Mouse (Mus musculus) myocyte (in vitro differentiated cells): ENCODE measurements around the gene Cux1. TPM values are rescaled to one million over a fixed set of nuclear protein-coding genes. Genes with fewer than 3 reads are reported as not detected.
A peak's percentile ranks its signal among the peaks of the same experiment; 100 is the strongest.

Experiments
- H3K27me3 ChIP-seq: one replicate; pipeline ENCODE4 v1.6.1; 2011; ENCODE audit not compliant: control insufficient read depth, insufficient read depth, insufficient read length
- H3K36me3 ChIP-seq: one replicate; pipeline ENCODE4 v1.6.1; 2011; ENCODE audit not compliant: control insufficient read depth, insufficient read depth
- H3K4me2 ChIP-seq: one replicate; pipeline ENCODE4 v1.6.1; 2011; ENCODE audit warnings: low read depth, control low read depth
- H3K4me3 ChIP-seq: one replicate; pipeline ENCODE4 v1.5.1; 2011; ENCODE audit warnings: mild to moderate bottlenecking, control low read depth, moderate library complexity
- H3K79me2 ChIP-seq: one replicate; pipeline ENCODE4 v1.6.1; 2011; ENCODE audit not compliant: control insufficient read depth, insufficient read depth
- H3ac ChIP-seq: one replicate; pipeline ENCODE4 v1.6.1; 2011; ENCODE audit not compliant: control insufficient read depth, insufficient read length
- CEBPB ChIP-seq: IDR thresholded peaks from 2 replicates; pipeline ENCODE4 v1.6.1; 2011; ENCODE audit warnings: mild to moderate bottlenecking, moderate library complexity; ENCODE audit not compliant: poor library complexity, insufficient read depth, severe bottlenecking
- E2F4 ChIP-seq: IDR thresholded peaks from one replicate; pipeline ENCODE4 v1.6.1; 2011; ENCODE audit warnings: mild to moderate bottlenecking, control low read depth, moderate library complexity; ENCODE audit not compliant: insufficient read depth
- MAX ChIP-seq: IDR thresholded peaks from one replicate; pipeline ENCODE4 v1.6.1; 2011; ENCODE audit warnings: low read depth, mild to moderate bottlenecking, control low read depth
- MYOD1 ChIP-seq, 3 experiments: IDR thresholded peaks; one replicate each; pipeline ENCODE4 v1.6.1; 2011; ENCODE audit warnings: control low read depth in 2 of 3, low read depth in 2 of 3, mild to moderate bottlenecking in 2 of 3, moderate library complexity in 1 of 3; ENCODE audit not compliant: insufficient read length in 2 of 3, control insufficient read depth in 1 of 3
- MYOG ChIP-seq, 3 experiments: IDR thresholded peaks; one replicate each; pipeline ENCODE4 v1.6.1; 2011; ENCODE audit warnings: control low read depth in 2 of 3, low read depth in 2 of 3, mild to moderate bottlenecking in 2 of 3; ENCODE audit not compliant: insufficient read length in 2 of 3, control insufficient read depth in 1 of 3, insufficient read depth in 1 of 3
- POLR2A ChIP-seq: IDR thresholded peaks from one replicate; pipeline ENCODE4 v1.6.1; 2011; ENCODE audit warnings: low read depth, mild to moderate bottlenecking, control low read depth, moderate library complexity; ENCODE audit not compliant: insufficient read length
- POLR2AphosphoS2 ChIP-seq: IDR thresholded peaks from one replicate; pipeline ENCODE4 v1.6.1; 2011; ENCODE audit warnings: low read depth, control low read depth; ENCODE audit not compliant: insufficient read length
- REST ChIP-seq: IDR thresholded peaks from one replicate; pipeline ENCODE4 v1.6.1; 2011; ENCODE audit warnings: mild to moderate bottlenecking, control low read depth, moderate library complexity; ENCODE audit not compliant: insufficient read depth, insufficient read length
- SRF ChIP-seq: IDR thresholded peaks from one replicate; pipeline ENCODE4 v1.6.1; 2011; ENCODE audit warnings: low read depth; ENCODE audit not compliant: control insufficient read depth, insufficient read length
- TCF12 ChIP-seq: IDR thresholded peaks from one replicate; pipeline ENCODE4 v1.6.1; 2011; ENCODE audit warnings: mild to moderate bottlenecking, control low read depth; ENCODE audit not compliant: poor library complexity, insufficient read depth, severe bottlenecking
- TCF3 ChIP-seq: IDR thresholded peaks from one replicate; pipeline ENCODE4 v1.6.1; 2011; ENCODE audit warnings: low read depth, control low read depth; ENCODE audit not compliant: insufficient read length
- USF1 ChIP-seq: IDR thresholded peaks from one replicate; pipeline ENCODE4 v1.6.1; 2011; ENCODE audit warnings: low read depth, mild to moderate bottlenecking, control low read depth, moderate library complexity
- polyA plus RNA-seq: library from polyadenylated mRNA; unstranded; fragments of >200 nt; fragmentation: generic; extraction: Trizol; gene quantifications from one replicate; pipeline ENCODE4 v1.2.1, GENCODE M21; 2012; ENCODE audit warnings: missing spikeins

The Cux1 gene
- polyA plus RNA-seq, 1 experiment: 50.7 TPM

GRCm38 (mm10) chr5:136582201-136582600 is 14.9 kb upstream of the Cux1 start:
- Histone ChIP-seq H3K4me2 (no peak overlapping the region), H3K36me3 (no peaks in the 10 kb centered on the region), H3K79me2 (no peaks in the 10 kb centered on the region), H3ac (no peak overlapping the region), H3K27me3 (no peaks in the 10 kb centered on the region), H3K4me3 (no peak overlapping the region)
- TF ChIP-seq MYOG (IDR thresholded peaks at IDR 0.05; ENCODE audit: control insufficient read depth in 1 of 3, insufficient read depth in 1 of 3, insufficient read length in 2 of 3, low read depth in 2 of 3) (no peak), TCF3 (no peak), CEBPB (no peak), E2F4 (no peak), USF1 (no peak)

DNA sequence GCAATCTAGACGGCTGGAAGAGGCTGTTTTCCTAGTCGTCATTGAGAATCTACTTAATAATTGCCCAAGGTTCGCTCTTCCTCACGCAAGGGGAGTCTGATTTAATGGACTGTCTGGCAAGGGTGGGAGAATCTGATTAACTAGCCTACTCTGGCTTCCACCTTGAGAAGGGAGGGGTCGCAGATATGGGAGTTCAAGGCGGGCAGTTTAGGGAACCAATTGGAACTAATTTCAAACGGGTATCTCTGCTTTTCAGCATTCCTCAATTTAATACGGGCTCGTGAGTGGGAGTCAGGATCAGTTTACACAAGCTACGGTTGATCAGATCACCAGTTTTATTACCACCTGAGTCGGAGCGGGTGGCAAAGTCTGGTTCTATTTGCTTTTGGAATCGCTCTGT is 14.3 kb upstream of the Cux1 start:
- Histone ChIP-seq H3K36me3 (no peaks in the 10 kb centered on the region), H3ac (no peak overlapping the region), H3K4me3 (no peak overlapping the region), H3K4me2 (no peak overlapping the region), H3K79me2 (no peaks in the 10 kb centered on the region), H3K27me3 (no peaks in the 10 kb centered on the region)
- TF ChIP-seq USF1 (no peak), POLR2A (no peak), MAX (no peak), TCF3 (no peak), MYOD1 (IDR thresholded peaks at IDR 0.05; ENCODE audit: control insufficient read depth in 1 of 3, insufficient read length in 2 of 3, low read depth in 2 of 3) (no peak)

- no peak overlapping the region for H3K4me3 ChIP-seq
- TF ChIP-seq POLR2AphosphoS2 (no peak), MAX (no peak), TCF12 (no peak), USF1 (no peak), SRF (no peak), CEBPB (no peak), MYOD1 (IDR thresholded peaks at IDR 0.05; ENCODE audit: control insufficient read depth in 1 of 3, insufficient read length in 2 of 3, low read depth in 2 of 3) (no peak), REST (no peak), POLR2A (no peak)
- no peaks in the 10 kb centered on the region for H3K27me3 ChIP-seq
- no peak overlapping the region for H3ac ChIP-seq
- no peak overlapping the region for H3K4me2 ChIP-seq
- H3K36me3 ChIP-seq: no peaks in the 10 kb centered on the region
- H3K79me2 ChIP-seq: no peaks in the 10 kb centered on the region
Measured at GRCm38 (mm10) chr5:136581166-136581565, 13.9 kb upstream of the Cux1 start.

- Histone ChIP-seq H3K4me3 (no peak overlapping the region), H3ac (no peak overlapping the region), H3K4me2 (peak overlapping the region; percentile 15), H3K36me3 (no peaks in the 10 kb centered on the region), H3K27me3 (no peaks in the 10 kb centered on the region), H3K79me2 (no peaks in the 10 kb centered on the region)
- no peak for TF ChIP-seq TCF12
- no peak for TF ChIP-seq POLR2A
- TF ChIP-seq REST: no peak
Measured at GRCm38 (mm10) chr5:136578201-136578600, 10.9 kb upstream of the Cux1 start.

DNA sequence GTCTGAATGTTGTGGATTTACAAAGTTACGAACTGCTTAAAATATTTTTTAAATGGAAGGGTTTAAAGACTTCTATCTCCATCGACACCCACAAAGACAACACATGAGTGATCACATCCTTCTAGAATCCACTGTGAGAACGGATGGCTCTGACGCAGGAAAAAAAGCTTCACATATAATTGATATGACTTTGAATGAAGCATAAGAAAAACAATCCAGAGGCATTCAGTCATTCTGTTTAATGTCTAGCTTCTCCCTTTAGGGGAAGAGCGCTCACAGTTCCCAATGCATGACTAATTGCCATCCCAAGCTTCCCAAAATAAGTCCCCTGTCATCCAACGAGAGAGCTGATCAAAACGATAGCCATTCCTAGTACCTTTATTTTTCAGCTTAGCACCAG is 2.9 kb upstream of the Cux1 start:
- Histone ChIP-seq H3K27me3 (no peaks in the 10 kb centered on the region), H3K36me3 (no peaks in the 10 kb centered on the region), H3K4me3 (no peak overlapping the region), H3K4me2 (peak overlapping the region; percentile 99), H3K79me2 (peaks cover 8% of the 10 kb centered on the region), H3ac (no peak overlapping the region)
- TF ChIP-seq MYOG (IDR thresholded peaks at IDR 0.05; ENCODE audit: control insufficient read depth in 1 of 3, insufficient read depth in 1 of 3, insufficient read length in 2 of 3, low read depth in 2 of 3): no peak
- TF ChIP-seq POLR2AphosphoS2: no peak
- TF ChIP-seq MAX: no peak
- TF ChIP-seq TCF3: no peak
- TF ChIP-seq CEBPB: no peak
- no peak for TF ChIP-seq TCF12
- TF ChIP-seq MYOD1 (IDR thresholded peaks at IDR 0.05; ENCODE audit: control insufficient read depth in 1 of 3, insufficient read length in 2 of 3, low read depth in 2 of 3): no peak
- no peak for TF ChIP-seq REST
- no peak for TF ChIP-seq POLR2A
- TF ChIP-seq E2F4: no peak

DNA sequence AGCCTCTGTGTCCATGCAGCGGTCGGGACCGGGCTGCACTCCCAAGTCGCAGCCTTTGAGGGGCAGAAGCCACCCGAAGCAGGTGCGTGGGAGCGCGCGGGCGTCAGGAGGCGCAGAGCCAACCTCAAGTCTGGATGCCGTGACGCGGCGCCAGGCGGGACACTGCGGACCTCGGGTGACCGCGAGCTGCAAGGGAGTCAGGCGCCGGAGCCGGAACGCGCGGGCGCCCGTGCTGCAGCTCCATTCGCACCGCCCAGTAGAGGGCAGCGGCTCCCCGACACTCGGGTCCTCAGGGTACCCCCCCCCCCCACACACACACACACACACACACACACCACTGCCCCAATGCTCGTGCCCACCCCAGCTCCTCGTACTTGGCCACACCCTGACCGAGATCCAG is 1.5 kb upstream of the Cux1 start:
- Histone ChIP-seq H3K27me3 (no peaks in the 10 kb centered on the region), H3K4me2 (peak overlapping the region; percentile 99), H3ac (no peak overlapping the region), H3K36me3 (no peaks in the 10 kb centered on the region), H3K4me3 (peak overlapping the region; percentile 93), H3K79me2 (peaks cover 22% of the 10 kb centered on the region)
- TF ChIP-seq MYOD1 (IDR thresholded peaks at IDR 0.05; ENCODE audit: control insufficient read depth in 1 of 3, insufficient read length in 2 of 3, low read depth in 2 of 3) (peak in 1 of 3 experiments; percentile 58), REST (no peak), SRF (no peak), MYOG (IDR thresholded peaks at IDR 0.05; ENCODE audit: control insufficient read depth in 1 of 3, insufficient read depth in 1 of 3, insufficient read length in 2 of 3, low read depth in 2 of 3) (peak in 1 of 3 experiments; percentile 32)
